Mouse (Mus musculus) liver, postnatal 0 days (tissue): ENCODE results near the gene Irak2.

Experiments
- CTCF ChIP-seq: sonication (generic); IDR thresholded peaks from 2 replicates; pipeline ENCODE4 v1.5.1; 2016; ENCODE audit warnings: antibody characterized with exemption, low read depth
- EP300 ChIP-seq: IDR thresholded peaks from 2 replicates; pipeline ENCODE4 v1.6.1; 2016; ENCODE audit warnings: antibody characterized with exemption, low read depth, mild to moderate bottlenecking

- TF ChIP-seq CTCF (no peak), EP300 (no peak)
Observed at GRCm38 (mm10) chr6:113612258-113612969, 25.9 kb upstream of the Irak2 start.
